Mouse (Mus musculus): ENCODE data around the gene Olfr1161.
"Not testable (repeated sequence)": the region's sequence is repeated elsewhere in the genome, so short reads cannot be mapped to it uniquely, and the experiment has no call there.

Olfr1161 gene

DNA sequence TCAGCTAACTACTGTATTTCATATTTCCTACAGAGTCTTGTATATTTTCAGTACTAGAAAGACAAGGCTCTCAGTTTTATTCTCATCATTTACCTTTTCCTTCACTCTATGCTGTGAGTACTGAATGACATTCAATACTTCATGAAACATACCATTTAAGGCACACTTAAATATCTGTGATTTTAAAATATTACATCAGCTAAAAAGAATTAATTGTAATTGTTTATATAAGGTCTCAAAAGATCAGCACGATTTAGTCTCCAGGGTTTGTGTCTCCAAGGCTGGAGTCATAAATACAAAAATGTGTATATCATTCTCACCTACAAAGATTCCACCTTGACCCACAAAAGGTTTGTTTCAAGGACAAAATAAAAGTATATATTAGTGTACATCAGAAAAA is at the start of gene Olfr1161:
Gene Olfr1161 (plus strand): TSS at position 301 of the 400 bp plus-strand sequence.
- not testable (repeated sequence) for DNase-seq (ENCODE audit: low spot score)

DNA sequence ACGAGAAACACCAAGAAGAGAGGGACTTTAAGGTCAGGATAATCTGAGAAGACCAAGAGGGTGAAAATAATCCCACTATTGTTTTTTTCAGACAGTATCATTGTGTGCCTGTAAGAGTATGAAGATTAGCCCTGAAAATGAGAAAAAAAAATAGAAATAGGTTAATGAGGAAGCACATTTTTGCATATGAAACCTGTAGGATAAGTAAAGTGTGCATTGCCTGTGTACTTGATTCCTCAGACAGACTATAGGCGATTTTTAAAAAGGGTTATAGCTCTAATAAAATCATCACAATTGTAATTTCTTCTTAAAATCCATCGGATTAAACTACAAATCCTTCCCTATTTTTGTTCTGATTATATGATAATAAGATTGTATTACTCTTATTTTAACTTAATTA is 48.0 kb upstream of the Olfr1161 start, which contains the start of gene Olfr74:
Gene Olfr74 (minus strand): TSS at position 101 of the 400 bp plus-strand sequence.
- no peak for DNase-seq (ENCODE audit: low spot score)

DNA sequence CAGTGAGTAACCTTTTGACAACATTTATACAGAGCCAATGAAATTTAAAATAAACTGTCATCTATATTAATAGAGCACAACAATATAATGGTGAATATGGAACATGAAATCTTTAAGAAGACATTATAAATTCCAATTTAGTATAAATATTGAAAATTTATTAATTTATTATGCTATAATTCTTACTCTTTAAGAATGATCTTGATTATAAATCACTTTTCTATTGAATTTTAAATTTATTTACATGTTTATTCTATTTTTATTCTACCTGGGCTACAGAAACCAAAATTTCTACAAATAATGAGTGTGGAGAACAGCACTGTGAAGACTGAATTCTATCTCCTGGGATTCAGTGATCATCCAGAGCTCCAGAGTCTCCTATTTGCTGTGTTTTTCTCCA is 32.8 kb upstream of the Olfr1161 start, which contains the start of gene Olfr1158:
Gene Olfr1158 (plus strand): TSS at position 301 of the 400 bp plus-strand sequence.
- no peak for DNase-seq (ENCODE audit: low spot score)

DNA sequence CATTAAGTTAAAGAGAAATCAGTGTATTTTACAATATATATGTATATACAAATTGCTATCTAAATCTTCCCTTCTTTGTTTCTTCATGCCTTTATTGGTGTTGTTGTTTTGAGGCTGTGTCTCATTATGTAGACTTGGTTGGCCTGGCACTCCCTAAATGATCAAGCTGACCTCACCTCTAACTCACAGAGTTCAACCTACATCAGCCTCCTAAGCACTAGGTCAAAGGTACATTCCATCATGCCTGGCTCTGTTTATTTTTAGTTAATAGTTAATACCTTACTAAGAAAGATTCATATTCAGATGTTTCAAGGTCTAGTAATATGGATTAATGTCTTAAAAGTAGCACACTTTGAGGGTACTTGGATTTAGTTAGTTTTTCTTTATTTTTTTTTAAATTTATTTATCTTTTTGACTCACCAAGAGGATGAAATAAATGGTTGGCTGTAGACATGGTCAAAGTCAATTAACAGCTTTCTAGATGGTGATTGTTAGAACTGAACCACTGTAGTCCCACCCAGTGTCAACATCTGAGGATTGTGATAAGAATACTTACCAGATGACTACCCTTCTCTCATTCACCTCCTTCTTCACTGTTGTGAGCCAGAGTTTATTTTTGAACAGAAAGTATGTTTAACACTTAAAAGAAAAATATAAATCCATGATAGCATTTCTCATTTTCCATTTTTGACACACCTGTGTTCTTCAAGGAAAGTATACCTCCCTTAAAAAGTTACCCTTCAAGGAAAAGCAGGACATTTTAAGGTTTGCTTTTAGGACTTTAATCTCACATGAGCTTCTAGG is 14.9 kb upstream of the Olfr1161 start, which contains the start of gene Olfr1160:
Gene Olfr1160 (minus strand): TSS at position 754 of the 804 bp plus-strand sequence.
- peak; percentile 4 for DNase-seq (ENCODE audit: low spot score)

DNA sequence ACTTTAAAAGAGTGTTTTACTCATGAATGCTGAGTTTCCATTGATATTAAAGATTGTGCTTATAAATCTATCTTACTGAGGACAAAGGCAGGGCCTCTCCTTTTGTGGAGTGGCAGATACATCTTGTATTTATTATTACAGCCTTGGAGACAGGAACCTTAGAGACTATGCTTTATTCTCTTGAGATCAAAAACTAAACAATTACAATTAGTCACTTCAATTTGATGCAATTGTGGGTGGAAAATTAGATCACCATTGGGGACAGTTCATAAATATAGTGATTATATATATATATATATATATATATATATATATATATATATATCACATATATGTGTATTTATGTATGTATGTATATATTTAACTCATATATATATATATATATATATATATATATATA is 15.0 kb downstream of the Olfr1161 start, which contains the start of gene Olfr73:
Gene Olfr73 (minus strand): TSS at position 101 of the 400 bp plus-strand sequence.
- DNase-seq (ENCODE audit: low spot score), result no peak

DNA sequence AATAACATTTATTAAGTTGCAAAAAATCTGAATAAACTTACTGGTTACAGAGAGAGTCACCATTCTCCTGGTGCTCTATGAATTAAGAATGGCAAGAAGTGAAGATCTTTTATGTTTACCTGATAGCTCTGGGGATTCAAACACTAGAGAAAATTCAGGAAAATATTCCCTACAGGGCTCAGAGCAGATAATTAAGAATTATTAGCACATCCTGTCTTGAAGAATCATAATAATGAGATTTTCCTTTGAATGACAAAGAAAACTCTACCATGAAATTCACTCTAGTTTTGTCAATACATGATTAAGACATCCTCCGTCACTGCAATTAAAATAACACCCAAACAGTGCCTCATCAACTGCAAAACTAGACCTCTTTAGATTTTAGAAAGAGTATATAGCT is 28.5 kb downstream of the Olfr1161 start, which contains the start of gene Olfr1162:
Gene Olfr1162 (minus strand): TSS at position 101 of the 400 bp plus-strand sequence.
- no peak for DNase-seq (ENCODE audit: low spot score)

DNA sequence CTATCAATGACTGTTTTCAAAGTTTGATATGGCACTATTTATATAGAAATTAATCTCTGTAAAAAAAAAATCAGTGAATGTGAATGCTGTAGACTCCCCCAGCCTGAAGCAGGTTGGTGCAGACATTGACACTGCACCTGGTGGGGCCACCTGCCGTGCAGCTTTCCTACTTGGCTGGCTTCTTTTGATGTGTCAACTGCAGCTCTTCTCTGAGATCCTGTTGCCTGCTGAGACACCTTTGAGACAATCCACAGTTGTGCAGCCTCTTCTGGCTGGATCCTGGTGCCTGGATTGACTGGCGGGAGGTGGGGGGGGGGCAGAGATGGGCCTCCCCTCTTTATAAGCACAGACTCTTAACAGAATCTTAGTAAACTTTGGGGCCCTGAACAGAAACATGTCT is 41.0 kb downstream of the Olfr1161 start:
- DNase-seq (ENCODE audit: low spot score), result no peak

DNA sequence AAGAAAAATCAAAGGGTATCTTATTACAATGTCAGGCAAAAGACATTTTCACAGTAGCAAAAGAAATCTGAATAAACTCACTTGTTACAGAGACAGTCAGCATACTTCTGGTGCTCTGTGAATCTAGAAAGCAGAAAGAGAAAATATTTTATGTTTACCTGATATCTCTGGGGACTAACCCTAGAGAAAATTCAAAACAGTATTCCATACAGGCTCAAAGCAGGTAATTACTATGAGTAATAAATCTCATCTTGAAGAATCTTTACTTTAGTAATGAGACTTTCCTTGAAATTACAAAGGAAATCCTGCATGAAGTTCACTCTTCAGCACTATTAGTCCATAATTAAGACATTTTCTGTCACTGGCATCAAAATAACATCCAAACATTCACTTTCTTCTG is 49.2 kb downstream of the Olfr1161 start, which contains the start of gene Olfr1163:
Gene Olfr1163 (minus strand): TSS at position 101 of the 400 bp plus-strand sequence.
- no peak for DNase-seq (ENCODE audit: low spot score)
